Mouse (Mus musculus) ES-Bruce4 (cell line): ENCODE data around the gene Ryr3.

Source experiments
- CTCF ChIP-seq: IDR thresholded peaks from one replicate; pipeline ENCODE4 v1.8.1; 2011; ENCODE audit warnings: low read depth, low read length
- EP300 ChIP-seq: IDR thresholded peaks from 2 replicates; pipeline ENCODE4 v1.6.1; 2011; ENCODE audit warnings: low read depth, low read length; ENCODE audit not compliant: insufficient read depth
- POLR2A ChIP-seq: IDR thresholded peaks from one replicate; pipeline ENCODE4 v1.8.1; 2011; ENCODE audit warnings: low read length; ENCODE audit not compliant: insufficient read depth

- TF ChIP-seq CTCF (no peak), POLR2A (no peak), EP300 (no peak)
These were observed 158.8 kb downstream of the Ryr3 start for GRCm38 (mm10) chr2:113058116-113058515.
